Mouse (Mus musculus) T-helper 1 cell (primary cell): Measurements from ENCODE around the gene Olfr874.
"Not testable (repeated sequence)": the region's sequence is repeated elsewhere in the genome, so short reads cannot be mapped to it uniquely, and the experiment has no call there.

Source experiments
- in situ Hi-C: fragments of 300-600 bp; cut with MboI, MseI; formaldehyde crosslinking; loops from one replicate; pipeline ENCODE4 v1.15.1; 2025; ENCODE audit warnings: high pct_unique_total_duplicates

Olfr874 gene

DNA sequence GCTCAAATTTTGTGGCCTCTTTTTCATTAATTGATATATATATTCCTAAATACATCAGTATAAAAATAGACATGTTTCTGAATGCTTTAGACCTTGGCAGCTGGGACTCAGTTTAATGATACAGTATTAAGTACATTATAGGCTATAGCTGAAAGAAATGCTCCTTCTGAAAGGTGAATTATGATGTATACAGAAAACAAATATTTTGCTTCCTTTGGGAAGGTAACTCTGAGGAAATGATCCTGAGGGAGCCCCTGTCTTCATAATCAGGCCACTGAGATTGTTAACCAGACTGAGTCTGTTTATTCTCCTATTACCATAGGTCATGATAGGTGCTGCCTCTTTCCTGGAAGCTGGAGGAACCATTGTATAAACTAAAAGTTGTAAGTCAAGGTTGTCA is at the start of gene Olfr874:
TSS of gene Olfr874 (plus strand) at position 301 of the 400 bp plus-strand sequence.
- in situ Hi-C loops, result no loop called here

DNA sequence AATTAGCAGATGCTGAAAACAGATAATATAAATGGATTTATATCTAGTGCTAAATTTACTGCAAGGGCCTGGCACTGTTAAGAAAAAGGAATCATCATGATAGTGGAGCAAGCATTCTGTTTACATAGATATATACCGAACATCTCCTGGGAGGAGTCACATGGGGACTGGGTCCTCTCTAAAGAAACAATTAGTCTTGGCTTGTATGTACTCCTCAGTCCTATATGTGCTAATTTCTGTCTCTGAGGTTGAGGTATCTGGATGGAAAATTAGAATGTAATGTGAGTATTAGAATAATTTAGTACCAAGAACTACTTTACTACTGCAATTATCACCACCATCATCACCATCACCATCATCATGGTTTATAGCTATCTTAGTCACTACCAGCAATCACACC is 28.8 kb upstream of the Olfr874 start, which contains the start of gene Olfr160:
TSS of gene Olfr160 (minus strand) at position 101 of the 400 bp plus-strand sequence.
- in situ Hi-C loops, result no loop called here

DNA sequence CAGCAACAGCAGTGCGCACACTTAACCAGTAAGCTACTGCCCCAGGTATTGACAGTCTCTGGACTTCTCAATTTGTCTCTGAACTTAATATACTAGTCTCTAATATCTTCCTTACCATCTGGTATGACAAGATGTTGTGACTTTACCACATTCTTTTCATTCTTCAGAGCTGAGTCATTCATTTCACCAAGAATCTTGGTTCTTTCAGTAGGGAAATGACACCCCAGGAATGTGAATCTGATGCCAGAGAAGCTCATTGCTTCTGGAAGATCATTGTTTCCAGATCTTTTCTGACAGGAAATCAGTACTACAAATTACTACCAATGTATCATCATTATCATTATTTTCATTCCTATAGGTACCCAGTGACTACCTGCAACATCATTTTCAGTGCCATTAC is 10.6 kb upstream of the Olfr874 start:
- in situ Hi-C loops, result no loop called here

DNA sequence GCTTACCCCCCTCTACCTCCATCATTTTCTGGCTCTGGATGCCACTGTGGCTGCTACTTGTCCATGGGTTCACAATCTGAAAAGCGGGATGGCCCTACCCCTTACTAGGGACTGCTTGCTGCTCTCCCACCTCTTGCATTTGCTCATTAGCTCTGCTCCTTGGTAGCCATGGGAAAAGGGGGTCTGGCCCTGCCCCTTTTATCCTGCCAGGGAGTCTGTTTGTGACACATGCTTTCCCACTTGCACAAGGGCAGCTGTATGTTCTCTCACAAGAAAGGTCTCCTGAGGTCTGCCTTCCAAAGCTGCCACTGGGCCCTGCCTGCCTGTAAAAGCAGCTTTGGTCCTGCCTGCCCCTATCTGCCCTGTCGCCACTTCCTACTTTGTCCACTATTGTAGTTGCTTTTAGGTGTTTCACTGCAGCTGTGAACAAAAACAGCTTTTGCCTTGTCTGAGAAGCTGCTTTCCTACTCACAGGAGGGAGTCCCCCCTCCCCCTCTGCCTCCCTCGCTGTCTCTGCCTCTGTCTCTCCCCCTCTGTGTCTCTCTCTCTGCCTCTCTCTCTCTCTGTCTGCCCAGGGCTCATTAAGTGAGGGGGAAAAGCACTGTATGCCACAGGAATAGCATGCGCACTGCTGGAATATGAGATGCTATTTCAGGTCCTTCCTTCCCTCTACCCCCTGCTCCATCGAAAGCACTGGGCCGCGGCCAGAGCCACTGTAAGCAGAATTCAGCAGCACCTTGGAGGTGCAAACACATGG is 5.6 kb downstream of the Olfr874 start:
- in situ Hi-C loops, result no loop called here

DNA sequence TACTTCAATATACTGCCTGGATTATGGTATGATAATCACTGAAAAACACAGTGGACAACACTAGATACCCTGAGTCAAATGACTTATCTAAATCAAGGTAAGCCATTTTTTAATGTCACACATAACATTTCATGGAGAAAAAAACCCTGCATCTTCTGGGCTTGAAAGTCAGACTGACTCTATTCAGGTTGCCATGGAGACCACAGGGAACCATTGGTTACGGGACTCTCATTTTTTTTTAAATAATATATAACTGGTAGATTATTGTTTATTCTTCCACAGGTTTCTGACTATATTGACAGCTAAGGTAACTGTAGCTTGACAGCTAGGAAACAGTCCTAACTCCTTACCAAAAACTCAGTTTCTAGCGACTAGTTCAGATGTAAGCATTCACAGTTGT is 6.6 kb downstream of the Olfr874 start:
- in situ Hi-C loops, result no loop called here

DNA sequence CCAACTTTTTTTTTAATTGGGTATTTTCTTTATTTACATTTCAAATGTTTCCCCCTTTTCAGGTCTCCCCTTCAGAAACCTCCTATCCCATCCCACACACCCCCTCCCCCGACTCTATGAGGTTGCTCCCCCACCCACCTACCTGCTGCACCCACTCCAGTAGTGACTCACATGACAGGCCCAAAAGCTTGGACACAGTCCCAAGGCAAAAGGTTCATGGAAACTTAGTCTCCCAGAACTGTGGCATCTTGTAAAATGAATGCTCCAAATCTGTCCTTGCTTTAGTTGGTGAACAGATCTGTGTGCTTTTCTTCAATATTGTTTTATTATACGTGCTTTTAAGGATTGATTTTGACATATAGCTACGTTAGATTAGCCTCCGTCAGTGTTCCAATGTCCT is 7.1 kb downstream of the Olfr874 start:
- in situ Hi-C loops, result no loop called here

GRCm38 (mm10) chr9:37761728-37762127 is 16.8 kb downstream of the Olfr874 start:
- in situ Hi-C loops, result no loop called here

GRCm38 (mm10) chr9:37762541-37762940 is 17.6 kb downstream of the Olfr874 start:
- in situ Hi-C loops, result no loop called here

DNA sequence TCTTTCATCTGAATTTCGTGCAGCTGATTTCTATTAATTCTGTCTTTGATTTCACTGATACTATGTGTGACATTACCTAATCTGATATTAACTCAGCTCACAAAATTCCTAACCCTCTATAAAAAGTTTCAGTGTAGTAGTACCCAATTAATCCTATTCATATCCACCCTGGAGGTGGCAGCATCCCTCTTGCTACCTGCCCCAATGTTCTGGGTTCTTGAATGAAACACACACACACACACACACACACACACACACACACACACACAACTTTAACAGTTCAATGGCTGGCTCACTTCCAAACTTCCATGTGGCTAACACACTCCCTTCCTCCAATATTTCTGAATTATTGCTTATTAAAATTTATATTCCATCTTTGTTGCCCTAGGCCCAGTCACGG is 25.8 kb downstream of the Olfr874 start:
- in situ Hi-C loops, result no loop called here

DNA sequence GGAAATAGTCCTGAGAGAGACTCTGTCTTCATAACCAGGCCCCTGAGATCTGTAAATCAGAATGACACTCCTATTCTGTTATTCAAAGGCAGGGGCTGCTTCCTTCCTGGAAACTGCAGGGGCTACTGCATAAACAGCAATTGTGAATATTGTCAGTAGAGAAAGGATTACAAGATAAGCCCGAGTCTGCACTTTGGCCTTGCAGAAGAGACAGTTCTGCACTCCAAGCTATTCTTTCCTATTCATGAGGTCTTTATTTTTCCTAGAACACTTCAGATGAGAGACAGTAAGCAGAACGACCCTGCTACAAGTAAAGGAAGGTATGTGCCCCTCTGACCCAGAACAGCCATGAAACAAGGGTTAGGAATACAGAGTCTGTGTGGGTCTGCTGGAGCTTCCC is 26.9 kb downstream of the Olfr874 start, which contains the start of gene Olfr875:
TSS of gene Olfr875 (plus strand) at position 99 of the 400 bp plus-strand sequence.
- in situ Hi-C loops, result no loop called here

- in situ Hi-C loops, result no loop called here
Observed at GRCm38 (mm10) chr9:37782766-37783260, 37.9 kb downstream of the Olfr874 start.

GRCm38 (mm10) chr9:37783394-37784387 is 38.8 kb downstream of the Olfr874 start:
- in situ Hi-C loops, result not testable (repeated sequence)

DNA sequence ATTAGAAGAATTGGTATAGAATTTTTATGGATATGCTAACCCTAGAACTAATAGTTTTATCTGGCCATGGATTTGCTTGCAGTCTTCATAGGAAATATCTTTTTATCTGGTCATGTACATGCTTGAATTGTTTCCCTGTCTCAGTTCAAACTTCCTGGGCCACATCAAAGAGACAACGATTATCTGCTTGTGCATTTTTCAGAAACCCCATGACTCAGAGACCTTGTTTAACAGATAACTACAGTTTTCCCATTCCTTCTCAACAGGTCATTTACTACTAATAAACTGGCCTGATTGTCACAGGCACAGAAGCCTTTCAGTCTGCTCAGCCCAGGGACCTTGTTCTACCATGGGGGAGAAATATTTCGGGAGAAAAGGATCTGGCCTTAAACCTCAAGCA is 41.5 kb downstream of the Olfr874 start:
- in situ Hi-C loops, result no loop called here
